Mouse (Mus musculus): ENCODE measurements around the gene Hoxd9.

DNA sequence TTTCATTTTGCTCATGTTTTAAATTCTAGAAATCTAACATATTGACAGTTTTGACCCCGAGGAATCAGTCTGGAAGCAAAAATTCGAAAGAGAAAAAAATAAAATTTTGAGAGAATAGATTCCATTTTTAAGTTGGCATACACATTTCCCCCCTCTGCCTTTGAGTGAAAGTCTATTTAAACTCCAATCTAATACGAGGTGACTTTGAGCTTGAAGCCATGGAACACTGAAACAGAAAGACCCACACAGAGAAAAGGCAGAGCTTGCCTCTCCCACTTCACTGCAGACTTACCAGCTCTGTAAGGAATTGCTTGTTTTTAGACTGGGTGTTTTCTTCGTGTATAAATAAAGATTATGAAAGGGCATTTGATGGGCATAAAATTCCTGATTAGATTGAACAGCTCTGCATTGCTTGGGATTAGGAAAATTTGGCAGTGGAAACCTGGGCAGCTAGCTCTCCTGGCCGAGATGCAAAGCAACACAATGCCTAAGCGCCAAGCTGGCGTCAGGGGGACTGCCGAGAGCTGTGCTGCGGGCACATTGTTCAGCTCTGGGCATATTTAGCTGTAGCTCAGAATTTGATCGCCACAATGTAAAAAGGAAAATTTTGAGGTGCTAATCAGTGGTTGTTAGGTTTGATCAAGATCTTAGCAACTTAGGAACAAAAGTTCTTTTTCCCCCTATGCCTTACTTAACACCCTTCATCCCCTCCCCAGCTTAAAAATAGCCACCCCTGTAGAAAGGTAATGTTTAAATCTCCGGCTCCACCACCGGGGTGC is 8.5 kb upstream of the Hoxd9 start:
- TF ChIP-seq CTCF (IDR thresholded peaks at IDR 0.05 in 2 of 3, conservative IDR thresholded peaks at IDR 0.05 in 1 of 3; ENCODE audit: control insufficient read depth in 1 of 3, insufficient read depth in 1 of 3, low read depth in 2 of 3, low read length in 3 of 3, poor library complexity in 1 of 3, severe bottlenecking in 1 of 3) (no peak), TCF12 (IDR thresholded peaks at IDR 0.05; ENCODE audit: low read depth, low read length) (no peak), POLR2A (IDR thresholded peaks at IDR 0.05; ENCODE audit: control insufficient read depth in 1 of 2, insufficient read depth in 1 of 2, low read depth in 1 of 2, low read length in 2 of 2, poor library complexity in 1 of 2) (no peak), EP300 (IDR thresholded peaks at IDR 0.05; ENCODE audit: low read depth in 1 of 2, low read length in 2 of 2) (no peak), ZKSCAN1 (IDR thresholded peaks at IDR 0.05; ENCODE audit: low read depth, low read length) (no peak), MXI1 (IDR thresholded peaks at IDR 0.05; ENCODE audit: low read depth, low read length) (no peak), RAD21 (IDR thresholded peaks at IDR 0.05; ENCODE audit: low read depth, low read length) (no peak), E2F4 (IDR thresholded peaks at IDR 0.05; ENCODE audit: borderline replicate concordance, low read depth, low read length) (no peak), GATA1 (IDR thresholded peaks at IDR 0.05; ENCODE audit: low read depth, low read length) (no peak), MAX (IDR thresholded peaks at IDR 0.05; ENCODE audit: low read length) (no peak)
